Mouse (Mus musculus) midbrain, embryonic 12.5 days (tissue): ENCODE results near the gene Cask. TPM values are rescaled to one million over a fixed set of nuclear protein-coding genes. Genes with fewer than 3 reads are reported as not detected.
A peak's percentile ranks its signal among the peaks of the same experiment; 100 is the strongest.

Experiments
- ATAC-seq: fragments of 200-750 bp; cut with Nextera tagmentation; 2 replicates; pipeline ENCODE4 v1.8.0; 2017; ENCODE audit warnings: low read depth, moderate TSS enrichment, moderate library complexity; ENCODE audit not compliant: low FRiP score
- H3K27ac ChIP-seq: fragments of 300-500 bp; sonication (generic); replicated peaks from 2 replicates; pipeline ENCODE4 v1.5.1; 2016; ENCODE audit warnings: mild to moderate bottlenecking
- H3K27me3 ChIP-seq: fragments of 300-500 bp; sonication (generic); 2 replicates; pipeline ENCODE4 v1.6.1; 2016; ENCODE audit warnings: mild to moderate bottlenecking
- H3K36me3 ChIP-seq: fragments of 300-500 bp; sonication (generic); 2 replicates; pipeline ENCODE4 v1.6.1; 2016
- H3K4me1 ChIP-seq: fragments of 300-500 bp; sonication (generic); 2 replicates; pipeline ENCODE4 v1.6.1; 2016
- H3K4me2 ChIP-seq: fragments of 300-500 bp; sonication (generic); replicated peaks from 2 replicates; pipeline ENCODE4 v1.6.1; 2016; ENCODE audit warnings: mild to moderate bottlenecking, moderate library complexity
- H3K4me3 ChIP-seq: fragments of 300-500 bp; sonication (generic); 2 replicates; pipeline ENCODE4 v1.5.1; 2016; ENCODE audit warnings: mild to moderate bottlenecking
- H3K9ac ChIP-seq: fragments of 300-500 bp; sonication (generic); replicated peaks from 2 replicates; pipeline ENCODE4 v1.6.1; 2016; ENCODE audit warnings: mild to moderate bottlenecking, moderate library complexity
- H3K9me3 ChIP-seq: fragments of 300-500 bp; sonication (generic); 2 replicates; pipeline ENCODE4 v1.6.1; 2016; ENCODE audit warnings: mild to moderate bottlenecking
- WGBS: fragments of 180-500 bp; shearing (Covaris S2); methylation state at CpG from one replicate; pipeline ENCODE4 v1.1.7; 2016; 5-methylcytosine and 5-hydroxymethylcytosine counted together
- polyA plus RNA-seq: library from polyadenylated mRNA; unstranded; fragments of >200 nt; fragmentation: Nextera tagmentation; extraction: Ambion mirVana; gene quantifications from 2 replicates; pipeline ENCODE4 v1.2.1, GENCODE M21; 2016

Cask gene
- polyA plus RNA-seq, 1 experiment from 2014 or later, result 23.5 TPM

- Histone ChIP-seq H3K27ac (no peak overlapping the region), H3K27me3 (no peaks in the 10 kb centered on the region), H3K4me1 (no peaks in the 10 kb centered on the region), H3K4me3 (no peak overlapping the region), H3K9ac (no peak overlapping the region), H3K36me3 (no peaks in the 10 kb centered on the region), H3K4me2 (no peak overlapping the region), H3K9me3 (no peaks in the 10 kb centered on the region)
- 82% methylated on average over 4 of the region's 4 CpGs for WGBS
- no peak for ATAC-seq
Measured at GRCm38 (mm10) chrX:13716796-13717569, 134.2 kb downstream of the Cask start.

DNA sequence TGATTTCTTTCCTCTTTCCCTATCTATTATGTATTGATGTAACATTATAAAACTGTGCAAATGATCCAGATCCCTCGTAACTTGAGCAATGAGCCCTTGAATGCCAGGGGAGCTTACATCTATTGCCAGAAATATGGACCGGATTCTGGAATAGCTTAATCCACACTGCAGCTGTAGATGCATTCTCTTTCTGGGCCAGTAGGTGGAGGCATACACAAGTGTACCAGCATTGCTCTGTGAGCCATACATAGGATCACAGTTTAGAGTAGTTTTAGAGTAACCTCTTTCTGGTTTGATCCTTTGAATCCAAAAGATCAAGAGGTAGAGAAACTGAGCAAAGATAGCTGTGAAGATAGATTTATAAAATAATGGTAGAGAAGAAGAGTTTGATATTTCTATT lies 141.0 kb downstream of the Cask start:
- Histone ChIP-seq H3K4me2 (no peak overlapping the region), H3K4me1 (no peaks in the 10 kb centered on the region), H3K27me3 (no peaks in the 10 kb centered on the region), H3K36me3 (no peaks in the 10 kb centered on the region), H3K27ac (no peak overlapping the region), H3K4me3 (no peak overlapping the region), H3K9me3 (no peaks in the 10 kb centered on the region), H3K9ac (no peak overlapping the region)
- WGBS, result 52% methylated on average over 2 of the region's 2 CpGs
- ATAC-seq, result 0 out of 2 replicates have a peak, but pooled peaks have one; percentile 38

DNA sequence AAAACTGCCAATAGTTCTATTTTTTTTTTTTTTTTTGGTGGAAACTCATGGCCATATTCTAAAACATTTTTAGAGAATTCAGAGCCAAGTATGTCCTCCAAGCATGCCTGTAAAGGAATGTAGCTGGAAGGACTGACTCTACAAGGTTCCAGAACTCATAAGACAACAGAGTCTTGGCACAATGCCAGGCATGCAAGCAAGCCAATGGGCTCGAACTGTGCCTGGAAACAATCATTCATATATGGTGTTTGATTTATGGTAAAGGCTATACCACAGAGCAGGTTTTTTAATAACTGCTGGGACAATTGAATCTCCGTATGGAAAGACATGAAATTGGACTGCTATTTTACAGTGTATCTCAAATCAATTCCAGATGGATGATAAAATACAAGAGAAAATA lies 146.1 kb downstream of the Cask start:
- H3K27ac ChIP-seq, result no peak overlapping the region
- H3K4me3 ChIP-seq, result no peak overlapping the region
- no peaks in the 10 kb centered on the region for H3K9me3 ChIP-seq
- ATAC-seq, result no peak
- no peak overlapping the region for H3K4me2 ChIP-seq
- no peaks in the 10 kb centered on the region for H3K4me1 ChIP-seq
- no peaks in the 10 kb centered on the region for H3K27me3 ChIP-seq
- H3K9ac ChIP-seq, result no peak overlapping the region
- WGBS, result 78% methylated on average over 2 of the region's 2 CpGs
- no peaks in the 10 kb centered on the region for H3K36me3 ChIP-seq

- H3K4me2 ChIP-seq, result no peak overlapping the region
Measured at GRCm38 (mm10) chrX:13700681-13701080, 150.5 kb downstream of the Cask start.

GRCm38 (mm10) chrX:13691865-13692264 lies 159.3 kb downstream of the Cask start:
- no peak for ATAC-seq
- no peaks in the 10 kb centered on the region for H3K4me1 ChIP-seq
- no peak overlapping the region for H3K4me3 ChIP-seq
- WGBS, result 89% methylated on average over 4 of the region's 4 CpGs
- no peak overlapping the region for H3K27ac ChIP-seq
- H3K9ac ChIP-seq, result no peak overlapping the region
- H3K27me3 ChIP-seq, result no peaks in the 10 kb centered on the region
- H3K4me2 ChIP-seq, result no peak overlapping the region
- no peaks in the 10 kb centered on the region for H3K9me3 ChIP-seq
- no peaks in the 10 kb centered on the region for H3K36me3 ChIP-seq

More at GRCm38 (mm10) chrX:13700681-13701080, 150.5 kb downstream of the Cask start:
- Histone ChIP-seq H3K27me3 (no peaks in the 10 kb centered on the region), H3K36me3 (no peaks in the 10 kb centered on the region), H3K9ac (no peak overlapping the region), H3K4me1 (no peaks in the 10 kb centered on the region), H3K9me3 (no peaks in the 10 kb centered on the region), H3K27ac (no peak overlapping the region), H3K4me3 (no peak overlapping the region)
- 86% methylated on average over 3 of the region's 3 CpGs for WGBS
- no peak for ATAC-seq

DNA sequence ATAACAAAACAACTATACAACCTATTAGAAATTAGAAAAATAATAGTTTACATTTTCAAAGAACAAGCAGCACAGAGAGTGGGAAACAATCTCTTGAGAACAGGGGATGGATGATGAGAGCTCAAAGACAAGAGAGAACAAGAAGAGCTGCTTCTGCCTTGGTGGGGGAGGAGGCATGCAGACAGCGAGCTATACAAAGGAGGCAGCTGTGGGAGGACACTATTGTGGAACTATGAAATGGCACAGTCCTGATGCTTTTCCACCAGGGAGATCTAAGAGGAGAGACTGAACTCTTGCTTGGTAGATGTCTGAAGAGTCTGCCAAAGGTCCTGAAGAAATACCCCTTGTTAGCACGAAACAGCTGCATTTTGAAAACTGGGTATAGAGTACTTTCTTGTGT lies 162.8 kb downstream of the Cask start:
- 64% methylated on average over 2 of the region's 2 CpGs for WGBS
- no peak for ATAC-seq
- no peak overlapping the region for H3K4me3 ChIP-seq
- no peak overlapping the region for H3K9ac ChIP-seq
- H3K36me3 ChIP-seq, result no peaks in the 10 kb centered on the region
- no peaks in the 10 kb centered on the region for H3K27me3 ChIP-seq
- no peaks in the 10 kb centered on the region for H3K9me3 ChIP-seq
- no peaks in the 10 kb centered on the region for H3K4me1 ChIP-seq
- no peak overlapping the region for H3K27ac ChIP-seq
- H3K4me2 ChIP-seq, result no peak overlapping the region

DNA sequence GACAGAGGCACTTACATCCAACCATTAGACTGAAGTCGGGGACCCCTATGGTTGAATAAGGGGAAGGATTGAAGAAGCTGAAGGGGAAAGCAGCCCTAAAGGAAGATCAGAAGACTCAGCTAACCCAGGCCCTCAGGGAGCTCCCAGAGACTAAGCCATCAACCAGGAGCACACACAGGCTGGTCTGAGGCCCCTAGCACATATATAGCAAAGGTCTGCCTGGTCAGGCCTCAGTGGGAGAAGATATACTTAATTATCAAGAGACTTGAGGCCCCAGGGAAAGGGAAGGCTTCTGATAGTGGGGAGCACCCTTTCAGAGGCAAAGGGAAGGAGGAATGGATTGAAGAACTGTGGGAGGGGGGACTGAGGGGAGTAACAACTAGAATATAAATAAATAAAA lies 164.6 kb downstream of the Cask start:
- Histone ChIP-seq H3K4me2 (no peak overlapping the region), H3K4me3 (no peak overlapping the region), H3K36me3 (no peaks in the 10 kb centered on the region), H3K4me1 (no peaks in the 10 kb centered on the region), H3K9me3 (no peaks in the 10 kb centered on the region), H3K27me3 (no peaks in the 10 kb centered on the region), H3K9ac (no peak overlapping the region), H3K27ac (no peak overlapping the region)
- WGBS, result 94% methylated on average over 1 of the region's 1 CpGs
- no peak for ATAC-seq

GRCm38 (mm10) chrX:13681748-13682147 lies 169.4 kb downstream of the Cask start:
- Histone ChIP-seq H3K27me3 (no peaks in the 10 kb centered on the region), H3K4me3 (no peak overlapping the region), H3K9ac (no peak overlapping the region), H3K9me3 (no peaks in the 10 kb centered on the region), H3K4me2 (no peak overlapping the region), H3K4me1 (no peaks in the 10 kb centered on the region), H3K27ac (no peak overlapping the region), H3K36me3 (no peaks in the 10 kb centered on the region)
- 89% methylated on average over 3 of the region's 3 CpGs for WGBS
- no peak for ATAC-seq

GRCm38 (mm10) chrX:13673001-13673400 lies 178.2 kb downstream of the Cask start:
- Histone ChIP-seq H3K36me3 (no peaks in the 10 kb centered on the region), H3K27me3 (no peaks in the 10 kb centered on the region), H3K27ac (no peak overlapping the region), H3K4me3 (no peak overlapping the region), H3K4me1 (no peaks in the 10 kb centered on the region), H3K4me2 (no peak overlapping the region), H3K9me3 (no peaks in the 10 kb centered on the region), H3K9ac (no peak overlapping the region)
- 85% methylated on average over 3 of the region's 3 CpGs for WGBS
- no peak for ATAC-seq

DNA sequence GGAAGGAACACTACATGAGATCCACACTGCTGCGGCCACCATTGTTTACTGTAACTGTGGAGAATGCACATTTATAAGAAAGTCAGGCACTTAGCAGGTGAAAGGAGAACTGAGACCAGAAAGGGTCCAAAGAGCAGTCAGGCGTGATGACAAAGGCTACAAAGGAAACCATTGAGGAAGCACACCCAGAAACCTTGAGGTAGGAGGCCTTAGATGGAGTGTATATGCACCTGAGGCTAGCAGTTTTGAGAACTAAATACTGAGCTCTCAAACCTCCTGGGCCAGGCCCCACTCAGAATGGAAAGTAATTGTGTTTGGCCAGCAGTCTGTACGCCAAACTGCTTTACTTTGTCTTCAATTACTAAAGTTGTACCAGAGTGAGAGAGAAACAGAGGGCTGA lies 180.8 kb downstream of the Cask start:
- H3K4me2 ChIP-seq, result no peak overlapping the region
- H3K4me3 ChIP-seq, result no peak overlapping the region
- H3K9ac ChIP-seq, result no peak overlapping the region
- 86% methylated on average over 3 of the region's 3 CpGs for WGBS
- no peak overlapping the region for H3K27ac ChIP-seq
- H3K4me1 ChIP-seq, result no peaks in the 10 kb centered on the region
- H3K36me3 ChIP-seq, result no peaks in the 10 kb centered on the region
- H3K9me3 ChIP-seq, result no peaks in the 10 kb centered on the region
- H3K27me3 ChIP-seq, result no peaks in the 10 kb centered on the region
- no peak for ATAC-seq

DNA sequence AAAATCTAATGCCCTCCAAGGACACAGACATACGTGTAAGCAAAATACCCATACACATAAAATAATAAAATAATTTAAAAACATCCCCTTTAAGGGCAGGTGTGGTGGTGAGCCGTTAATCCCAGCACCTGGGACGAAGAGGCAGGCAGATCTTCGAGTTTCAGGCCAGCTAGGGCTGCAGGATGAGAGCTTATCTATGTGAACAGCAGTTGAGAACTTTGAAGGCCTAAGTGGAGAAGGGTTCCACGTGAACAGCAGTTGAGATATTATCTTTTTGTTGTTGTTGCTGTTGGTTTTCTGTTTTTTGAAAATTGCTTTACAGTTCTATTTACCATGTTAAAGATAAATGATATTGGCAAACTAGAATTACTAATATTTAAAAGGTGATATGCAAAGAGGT lies 182.3 kb downstream of the Cask start:
- H3K4me3 ChIP-seq, result no peak overlapping the region
- H3K4me2 ChIP-seq, result no peak overlapping the region
- H3K4me1 ChIP-seq, result no peaks in the 10 kb centered on the region
- no peak for ATAC-seq
- no peak overlapping the region for H3K9ac ChIP-seq
- 76% methylated on average over 5 of the region's 5 CpGs for WGBS
- no peak overlapping the region for H3K27ac ChIP-seq
- no peaks in the 10 kb centered on the region for H3K27me3 ChIP-seq
- H3K36me3 ChIP-seq, result no peaks in the 10 kb centered on the region
- H3K9me3 ChIP-seq, result no peaks in the 10 kb centered on the region

DNA sequence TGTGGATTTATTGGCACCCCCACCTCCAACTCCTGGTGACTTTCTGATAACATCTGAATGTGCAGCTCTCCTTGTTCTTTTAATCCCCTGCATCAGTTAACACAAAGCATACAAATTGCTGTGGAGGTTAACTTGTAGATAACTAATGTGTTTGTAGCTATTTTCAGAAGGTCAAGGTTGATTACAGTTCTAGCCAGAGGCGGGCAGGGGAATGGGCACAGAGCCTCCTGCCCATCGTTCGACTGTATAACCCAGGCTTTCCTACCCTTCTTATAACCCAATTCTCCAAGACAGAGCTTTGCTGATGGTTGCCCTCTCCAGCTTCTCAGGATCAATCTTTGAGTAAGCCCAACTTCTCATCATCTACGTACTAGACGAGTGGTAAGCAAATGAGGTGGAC lies 190.1 kb downstream of the Cask start, which contains the start of gene Gpr82:
Gene Gpr82 (plus strand): TSS at position 301 of the 400 bp plus-strand sequence.
- H3K4me3 ChIP-seq, result no peak within 1 kb of the TSS
- H3K9ac ChIP-seq, result no peak within 1 kb of the TSS
- H3K27ac ChIP-seq, result no peak within 1 kb of the TSS
- no peaks in the 10 kb centered on the region for H3K36me3 ChIP-seq
- H3K9me3 ChIP-seq, result no peaks in the 10 kb centered on the region
- no peaks in the 10 kb centered on the region for H3K27me3 ChIP-seq
- no peaks in the 10 kb centered on the region for H3K4me1 ChIP-seq
- H3K4me2 ChIP-seq, result no peak within 1 kb of the TSS
- WGBS, result 90% methylated on average over 5 of the region's 5 CpGs
- ATAC-seq, result no peak
